Mouse (Mus musculus) ES-CJ7 (cell line): ENCODE data around the gene Ptprt.

Experiments used
- DNase-seq: peaks from one replicate; pipeline ENCODE4 v3.0.0; 2011; ENCODE audit warnings: low read depth, low spot score

The Ptprt gene

GRCm38 (mm10) chr2:161704811-161705210 is 956.1 kb downstream of the Ptprt start:
- no peak for DNase-seq

- DNase-seq: no peak
Observed at GRCm38 (mm10) chr2:161704410-161704809, 956.5 kb downstream of the Ptprt start.

- no peak for DNase-seq
Observed at GRCm38 (mm10) chr2:161695819-161696218, 965.1 kb downstream of the Ptprt start.

GRCm38 (mm10) chr2:161668302-161668986 is 992.5 kb downstream of the Ptprt start:
- no peak for DNase-seq

GRCm38 (mm10) chr2:161661912-161662311 is 999.0 kb downstream of the Ptprt start:
- DNase-seq: no peak

GRCm38 (mm10) chr2:161660827-161661226 is 1000.1 kb downstream of the Ptprt start:
- no peak for DNase-seq

GRCm38 (mm10) chr2:161657046-161657445 is 1003.9 kb downstream of the Ptprt start:
- DNase-seq: no peak

GRCm38 (mm10) chr2:161656632-161657031 is 1004.3 kb downstream of the Ptprt start:
- DNase-seq: no peak

GRCm38 (mm10) chr2:161640805-161641204 is 1020.1 kb downstream of the Ptprt start:
- no peak for DNase-seq

- no peak for DNase-seq
Observed at GRCm38 (mm10) chr2:161634084-161634483, 1026.9 kb downstream of the Ptprt start.

- no peak for DNase-seq
Observed at GRCm38 (mm10) chr2:161625896-161626295, 1035.1 kb downstream of the Ptprt start.

GRCm38 (mm10) chr2:161608401-161608800 is 1052.5 kb downstream of the Ptprt start:
- no peak for DNase-seq

GRCm38 (mm10) chr2:161607372-161607771 is 1053.6 kb downstream of the Ptprt start:
- DNase-seq: no peak

GRCm38 (mm10) chr2:161600206-161600808 is 1060.6 kb downstream of the Ptprt start:
- DNase-seq: no peak

GRCm38 (mm10) chr2:161593391-161594152 is 1067.4 kb downstream of the Ptprt start:
- DNase-seq: no peak

GRCm38 (mm10) chr2:161574401-161574800 is 1086.5 kb downstream of the Ptprt start:
- DNase-seq: no peak

- DNase-seq: no peak
Observed at GRCm38 (mm10) chr2:161572201-161572600, 1088.7 kb downstream of the Ptprt start.

GRCm38 (mm10) chr2:161570236-161570995 is 1090.5 kb downstream of the Ptprt start:
- DNase-seq: no peak

GRCm38 (mm10) chr2:161561502-161561901 is 1099.4 kb downstream of the Ptprt start:
- no peak for DNase-seq

GRCm38 (mm10) chr2:161557874-161558273 is 1103.1 kb downstream of the Ptprt start:
- no peak for DNase-seq

- DNase-seq: no peak
Observed at GRCm38 (mm10) chr2:161553651-161554050, 1107.3 kb downstream of the Ptprt start.

GRCm38 (mm10) chr2:161552011-161552410 is 1108.9 kb downstream of the Ptprt start:
- DNase-seq: no peak
